Mouse (Mus musculus): Measurements from ENCODE around the gene Ankfy1.
"Not testable (repeated sequence)": the region's sequence is repeated elsewhere in the genome, so short reads cannot be mapped to it uniquely, and the experiment has no call there.

Gene Ankfy1

GRCm38 (mm10) chr11:72723165-72723564 is 33.4 kb downstream of the Ankfy1 start:
- DNase-seq (ENCODE audit: low spot score), result no peak

- no peak for DNase-seq (ENCODE audit: low spot score)
Observed at GRCm38 (mm10) chr11:72723871-72724270, 34.1 kb downstream of the Ankfy1 start.

GRCm38 (mm10) chr11:72726023-72726422 is 36.2 kb downstream of the Ankfy1 start:
- DNase-seq (ENCODE audit: low spot score), result no peak

GRCm38 (mm10) chr11:72733736-72734135 is 43.9 kb downstream of the Ankfy1 start:
- no peak for DNase-seq (ENCODE audit: low spot score)

- DNase-seq (ENCODE audit: low spot score), result no peak
Observed at GRCm38 (mm10) chr11:72734840-72735518, 45.2 kb downstream of the Ankfy1 start.

- DNase-seq (ENCODE audit: low spot score), result no peak
Observed at GRCm38 (mm10) chr11:72735519-72735860, 45.7 kb downstream of the Ankfy1 start.

GRCm38 (mm10) chr11:72736320-72736719 is 46.5 kb downstream of the Ankfy1 start:
- DNase-seq (ENCODE audit: low spot score), result no peak

GRCm38 (mm10) chr11:72737517-72737916 is 47.7 kb downstream of the Ankfy1 start:
- peak; percentile 36 for DNase-seq (ENCODE audit: low spot score)

- no peak for DNase-seq (ENCODE audit: low spot score)
Observed at GRCm38 (mm10) chr11:72739048-72739447, 49.2 kb downstream of the Ankfy1 start.

GRCm38 (mm10) chr11:72751956-72752355 is 62.1 kb downstream of the Ankfy1 start:
- no peak for DNase-seq (ENCODE audit: low spot score)

GRCm38 (mm10) chr11:72758316-72758715 is 68.5 kb downstream of the Ankfy1 start:
- DNase-seq (ENCODE audit: low spot score), result no peak

- DNase-seq (ENCODE audit: low spot score), result no peak
Observed at GRCm38 (mm10) chr11:72759581-72759980, 69.8 kb downstream of the Ankfy1 start.

GRCm38 (mm10) chr11:72760781-72761180 is 71.0 kb downstream of the Ankfy1 start:
- DNase-seq (ENCODE audit: low spot score), result no peak

GRCm38 (mm10) chr11:72764270-72764669 is 74.5 kb downstream of the Ankfy1 start:
- DNase-seq (ENCODE audit: low spot score), result no peak

GRCm38 (mm10) chr11:72767716-72768115 is 77.9 kb downstream of the Ankfy1 start:
- DNase-seq (ENCODE audit: low spot score), result no peak

GRCm38 (mm10) chr11:72769061-72769460 is 79.3 kb downstream of the Ankfy1 start:
- DNase-seq (ENCODE audit: low spot score), result no peak

GRCm38 (mm10) chr11:72770324-72770723 is 80.5 kb downstream of the Ankfy1 start:
- DNase-seq (ENCODE audit: low spot score), result no peak

GRCm38 (mm10) chr11:72770816-72771215 is 81.0 kb downstream of the Ankfy1 start:
- DNase-seq (ENCODE audit: low spot score), result no peak

- DNase-seq (ENCODE audit: low spot score), result no peak
Observed at GRCm38 (mm10) chr11:72771461-72771860, 81.7 kb downstream of the Ankfy1 start.

GRCm38 (mm10) chr11:72772611-72773010 is 82.8 kb downstream of the Ankfy1 start:
- DNase-seq (ENCODE audit: low spot score), result not testable (repeated sequence)

- no peak for DNase-seq (ENCODE audit: low spot score)
Observed at GRCm38 (mm10) chr11:72778957-72779356, 89.2 kb downstream of the Ankfy1 start.

GRCm38 (mm10) chr11:72782103-72782502 is 92.3 kb downstream of the Ankfy1 start:
- no peak for DNase-seq (ENCODE audit: low spot score)

- no peak for DNase-seq (ENCODE audit: low spot score)
Observed at GRCm38 (mm10) chr11:72782503-72782902, 92.7 kb downstream of the Ankfy1 start.

- no peak for DNase-seq (ENCODE audit: low spot score)
Observed at GRCm38 (mm10) chr11:72792033-72792432, 102.2 kb downstream of the Ankfy1 start.

- DNase-seq (ENCODE audit: low spot score), result no peak
Observed at GRCm38 (mm10) chr11:72795149-72795454, 105.3 kb downstream of the Ankfy1 start.
